Mouse (Mus musculus) E14TG2a.4 (cell line): Measurements from ENCODE around the gene Coq8a.

Experiments
- CTCF ChIP-seq: conservative IDR thresholded peaks from 2 replicates; pipeline ENCODE4 v1.5.1; 2014; ENCODE audit warnings: low read length
- POU5F1 ChIP-seq: IDR thresholded peaks from 2 replicates; pipeline ENCODE4 v1.6.1; 2014; ENCODE audit warnings: low read length, borderline replicate concordance

DNA sequence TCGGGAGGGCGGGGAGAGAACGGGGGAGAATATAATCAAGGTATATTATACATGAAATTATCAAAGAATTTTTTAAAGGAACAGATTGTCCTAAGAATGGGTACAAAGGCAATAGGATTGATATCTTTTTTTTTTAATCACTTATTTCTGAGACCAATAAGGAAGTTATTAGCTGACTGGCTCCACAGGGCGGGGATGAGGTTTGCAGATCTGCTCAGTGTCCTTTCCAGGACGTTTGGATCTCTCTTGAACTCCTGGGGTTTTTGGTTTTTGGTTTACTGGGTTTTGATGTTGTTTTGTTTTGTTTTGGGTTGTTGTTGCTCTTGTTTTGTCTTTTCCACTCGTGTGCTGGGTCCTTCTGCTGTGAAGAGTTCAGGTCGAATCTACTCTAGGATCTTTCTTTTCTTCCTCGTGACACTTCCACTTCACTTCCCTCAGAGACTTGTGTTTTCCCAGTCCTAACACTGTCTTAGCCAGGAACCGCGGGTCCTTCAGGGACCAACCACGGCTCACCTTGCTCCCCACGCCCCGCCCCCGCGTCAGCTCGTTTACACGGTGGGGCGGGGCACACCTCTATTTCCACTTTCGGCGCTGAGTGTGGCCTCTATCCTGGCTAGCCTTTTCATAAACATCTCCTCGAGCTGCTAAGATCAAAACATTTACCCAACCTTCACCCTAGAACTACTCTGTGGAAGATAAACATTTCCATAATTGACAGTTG is 26.3 kb upstream of the Coq8a start:
- TF ChIP-seq CTCF (no peak), POU5F1 (no peak)
